Mouse (Mus musculus) bone marrow, adult 2 months (tissue): Measurements from ENCODE around the gene Vash1.

Experiments used
- CTCF ChIP-seq: fragments of 200-500 bp; IDR thresholded peaks from 2 replicates; pipeline ENCODE4 v1.5.1; 2011; ENCODE audit warnings: low read length, control low read depth; ENCODE audit not compliant: control insufficient read depth, insufficient read depth
- POLR2A ChIP-seq: fragments of 200-500 bp; IDR thresholded peaks from 2 replicates; pipeline ENCODE4 v1.6.1; 2011; ENCODE audit warnings: low read depth, mild to moderate bottlenecking, control low read depth, low read length, borderline replicate concordance; ENCODE audit not compliant: control insufficient read depth

DNA sequence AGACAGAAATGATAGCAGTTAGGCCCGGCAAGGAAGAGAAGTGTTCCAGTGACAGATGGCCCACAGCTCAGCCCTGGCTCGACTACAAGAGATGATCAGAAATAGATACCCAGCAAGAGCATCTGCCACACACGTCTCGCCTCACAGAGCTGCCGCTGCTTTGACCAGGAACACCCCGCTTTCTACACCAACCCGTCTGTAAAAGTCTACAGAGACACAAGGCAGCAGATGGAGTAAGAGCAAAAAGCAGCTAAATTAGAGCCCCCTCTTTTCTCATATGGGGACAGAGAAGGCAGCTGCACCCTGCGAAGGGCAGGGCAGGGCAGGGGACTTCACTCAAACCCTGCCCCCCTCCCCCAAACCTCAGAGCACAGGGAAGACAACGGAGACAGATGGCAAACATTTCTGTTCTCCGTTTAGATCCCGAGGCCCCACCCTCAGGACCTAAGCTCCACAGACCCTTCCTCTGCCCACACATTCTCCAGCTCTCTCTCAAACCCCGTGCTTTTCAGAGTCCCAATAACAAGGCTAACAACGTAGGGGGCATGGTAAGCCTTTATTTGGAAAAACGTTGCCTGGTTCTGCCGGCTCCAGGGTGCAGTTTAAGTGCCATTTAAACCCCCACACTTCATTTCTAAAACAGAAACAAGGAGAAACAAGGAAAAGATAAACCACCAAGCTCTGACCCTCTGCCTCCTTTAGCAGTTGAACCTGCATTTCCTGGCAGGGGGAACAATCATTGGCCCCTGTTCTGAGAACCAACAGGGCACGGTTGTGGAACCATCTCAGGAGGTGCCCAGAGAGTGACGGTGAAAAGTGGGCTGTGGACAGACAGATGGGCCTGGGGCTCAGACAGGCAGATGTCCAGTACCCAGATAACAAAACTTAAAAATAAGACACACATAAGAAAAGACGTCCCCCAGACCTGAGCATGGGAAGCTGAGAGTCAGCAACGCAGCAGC is 21.7 kb downstream of the Vash1 start:
- no peak for TF ChIP-seq CTCF
- TF ChIP-seq POLR2A = no peak
